Mouse (Mus musculus): ENCODE data around the gene Rapgef6. TPM values are rescaled to one million over a fixed set of nuclear protein-coding genes. Genes with fewer than 3 reads are reported as not detected.

The Rapgef6 gene
- polyA plus RNA-seq, 1 experiment from 2014 or later, result 35.8 TPM

DNA sequence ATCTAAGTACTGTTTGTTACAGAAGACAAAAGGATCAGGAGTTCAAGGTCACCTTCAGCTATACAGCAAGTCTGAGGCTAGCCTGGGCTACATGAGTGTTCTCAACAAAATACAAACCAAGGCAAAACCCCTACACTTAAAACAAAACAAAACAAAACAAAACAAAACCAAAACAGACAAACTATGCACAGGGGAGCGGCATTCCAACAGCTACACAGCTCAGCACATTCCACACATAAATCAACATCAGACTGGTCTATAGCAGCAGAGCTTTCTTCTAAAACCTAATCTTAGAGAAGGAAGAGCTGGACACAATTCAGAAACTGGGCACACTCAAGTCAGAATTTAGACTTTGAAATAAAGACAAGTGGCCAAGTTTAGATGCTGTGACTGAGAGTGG lies 221.6 kb downstream of the Rapgef6 start:
- Histone ChIP-seq H3K9ac (ENCODE audit: low read depth, low read length) (no peak overlapping the region), H3K27me3 (ENCODE audit: control insufficient read depth, insufficient read depth, low read length) (no peaks in the 10 kb centered on the region), H3K4me3 (ENCODE audit: low read length) (no peak overlapping the region), H3K36me3 (ENCODE audit: control insufficient read depth, insufficient read depth, low read length) (peaks cover 13% of the 10 kb centered on the region), H3K4me2 (replicated peaks; ENCODE audit: low read depth, low read length) (no peak overlapping the region), H3K4me1 (ENCODE audit: control insufficient read depth, insufficient read depth, low read length) (no peaks in the 10 kb centered on the region), H3K9me3 (ENCODE audit: control insufficient read depth, low read length) (no peaks in the 10 kb centered on the region), H3K27ac (ENCODE audit: low read depth, low read length) (no peak overlapping the region)
- no peak for ATAC-seq (ENCODE audit: low FRiP score, low TSS enrichment)
- WGBS, result 40% methylated on average over 1 of the region's 1 CpGs

Small RNAs within 50 kb of the gene (microRNA-seq; reads per million reads assigned to microRNA genes)
- gene Gm26116, result not detected

Other genes with a start within 250 kb of the Rapgef6 start
- gene Acsl6, start 219.0 kb upstream of the Rapgef6 start, polyA plus RNA-seq (2014; fragmentation: Nextera tagmentation; extraction: Ambion mirVana), result 0.37 and 1.3 TPM in 2 replicates
- gene Meikin, start 152.2 kb upstream of the Rapgef6 start, polyA plus RNA-seq (2014; fragmentation: Nextera tagmentation; extraction: Ambion mirVana), result not detected in 2 replicates
- gene Fnip1, start 84.6 kb upstream of the Rapgef6 start, polyA plus RNA-seq (2014; fragmentation: Nextera tagmentation; extraction: Ambion mirVana), result 9.0 and 12.6 TPM in 2 replicates